Mouse (Mus musculus): ENCODE measurements around the gene Hoxc13. TPM values are rescaled to one million over a fixed set of nuclear protein-coding genes. Genes with fewer than 3 reads are reported as not detected.

Gene Hoxc13
- not detected in 2 replicates for total RNA-seq (2012; rRNA removed)
- polyA plus RNA-seq (2012; ENCODE audit: insufficient read depth in 1 of 2, insufficient read length in 2 of 2, low read depth in 1 of 2, low replicate concordance in 2 of 2, missing spikeins in 1 of 2): not detected

DNA sequence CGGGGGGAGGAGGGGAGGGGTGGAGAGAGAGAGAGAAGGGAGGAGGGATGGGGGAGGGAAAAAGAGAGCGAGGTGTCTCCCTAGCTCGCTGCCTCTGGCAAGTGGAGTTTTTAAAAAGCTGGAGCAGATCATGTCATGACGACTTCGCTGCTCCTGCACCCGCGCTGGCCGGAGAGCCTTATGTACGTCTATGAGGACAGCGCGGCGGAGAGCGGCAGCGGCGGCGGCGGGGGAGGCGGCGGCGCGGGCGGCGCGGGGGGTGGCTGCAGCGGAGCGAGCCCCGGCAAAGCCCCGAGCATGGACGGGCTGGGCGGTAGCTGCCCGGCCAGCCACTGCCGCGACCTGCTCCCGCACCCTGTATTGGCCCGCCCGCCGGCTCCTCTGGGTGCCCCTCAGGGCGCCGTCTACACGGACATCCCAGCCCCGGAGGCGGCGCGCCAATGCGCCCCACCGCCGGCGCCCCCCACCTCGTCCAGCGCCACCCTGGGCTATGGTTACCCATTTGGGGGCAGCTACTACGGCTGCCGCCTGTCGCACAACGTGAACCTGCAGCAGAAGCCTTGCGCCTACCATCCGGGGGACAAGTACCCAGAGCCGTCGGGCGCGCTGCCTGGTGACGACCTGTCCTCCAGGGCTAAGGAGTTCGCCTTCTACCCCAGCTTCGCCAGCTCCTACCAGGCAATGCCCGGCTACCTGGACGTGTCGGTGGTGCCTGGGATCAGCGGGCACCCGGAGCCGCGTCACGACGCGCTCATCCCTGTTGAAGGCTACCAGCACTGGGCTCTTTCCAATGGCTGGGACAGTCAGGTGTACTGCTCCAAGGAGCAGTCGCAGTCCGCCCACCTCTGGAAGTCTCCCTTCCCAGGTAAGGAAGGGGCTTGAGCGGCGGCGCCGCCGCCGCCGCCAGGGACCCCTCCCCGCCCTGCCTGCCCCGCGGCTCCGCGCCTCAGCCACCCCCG, at the start of gene Hoxc13:
Gene Hoxc13, plus strand, starts transcription at position 51 of the 959 bp plus-strand sequence.
- no peaks in the 10 kb centered on the region for H3K9me3 ChIP-seq (replicated peaks; ENCODE audit: insufficient read depth, low read length)
- no peaks in the 10 kb centered on the region for H3K4me1 ChIP-seq (ENCODE audit: control insufficient read depth in 1 of 2, insufficient read depth in 2 of 2, low read length in 2 of 2)
- TF ChIP-seq MYC (IDR thresholded peaks at IDR 0.05; ENCODE audit: low read depth, low read length) (no peak), BHLHE40 (IDR thresholded peaks at IDR 0.05; ENCODE audit: borderline replicate concordance, low read depth, low read length) (no peak), MAX (IDR thresholded peaks at IDR 0.05; ENCODE audit: low read length) (no peak), CTCF (IDR thresholded peaks at IDR 0.05 in 2 of 3, conservative IDR thresholded peaks at IDR 0.05 in 1 of 3; ENCODE audit: control insufficient read depth in 1 of 3, insufficient read depth in 1 of 3, low read depth in 2 of 3, low read length in 3 of 3, poor library complexity in 1 of 3, severe bottlenecking in 1 of 3) (no peak), RAD21 (IDR thresholded peaks at IDR 0.05; ENCODE audit: low read depth, low read length) (no peak), MXI1 (IDR thresholded peaks at IDR 0.05; ENCODE audit: low read depth, low read length) (no peak), ZKSCAN1 (IDR thresholded peaks at IDR 0.05; ENCODE audit: low read depth, low read length) (no peak), E2F4 (IDR thresholded peaks at IDR 0.05; ENCODE audit: borderline replicate concordance, low read depth, low read length) (no peak), ZNF384 (IDR thresholded peaks at IDR 0.05; ENCODE audit: low read depth, low read length) (no peak), KAT2A (conservative IDR thresholded peaks at IDR 0.05; ENCODE audit: low read depth, low read length) (no peak), CHD1 (IDR thresholded peaks at IDR 0.05; ENCODE audit: low read depth, low read length) (no peak), ELF1 (IDR thresholded peaks at IDR 0.05; ENCODE audit: low read depth, low read length) (no peak), TAL1 (IDR thresholded peaks at IDR 0.05; ENCODE audit: low read length) (no peak), POLR2AphosphoS5 (IDR thresholded peaks at IDR 0.05; ENCODE audit: borderline replicate concordance, low read depth, low read length) (no peak)
- no peaks in the 10 kb centered on the region for H3K79me2 ChIP-seq (ENCODE audit: control insufficient read depth, insufficient read depth, low read length, poor library complexity)
- no peaks in the 10 kb centered on the region for H3K36me3 ChIP-seq (ENCODE audit: control insufficient read depth in 1 of 2, insufficient read depth in 2 of 2, low read length in 2 of 2)
- no peak within 1 kb of the TSS for H3K9ac ChIP-seq (ENCODE audit: control insufficient read depth, low read depth, low read length, poor library complexity, severe bottlenecking)
- H3K27ac ChIP-seq (ENCODE audit: control insufficient read depth, low read depth, low read length): no peak within 1 kb of the TSS
- no peak for DNase-seq (ENCODE audit: low read depth, low spot score)
- H3K27me3 ChIP-seq (ENCODE audit: control insufficient read depth in 1 of 2, insufficient read depth in 2 of 2, low read length in 2 of 2): peaks cover 13 to 29% of the 10 kb centered on the region in 2 experiments
- no peak within 1 kb of the TSS for H3K4me3 ChIP-seq (ENCODE audit: control insufficient read depth in 1 of 2, insufficient read depth in 1 of 2, low read depth in 2 of 2, low read length in 2 of 2)

DNA sequence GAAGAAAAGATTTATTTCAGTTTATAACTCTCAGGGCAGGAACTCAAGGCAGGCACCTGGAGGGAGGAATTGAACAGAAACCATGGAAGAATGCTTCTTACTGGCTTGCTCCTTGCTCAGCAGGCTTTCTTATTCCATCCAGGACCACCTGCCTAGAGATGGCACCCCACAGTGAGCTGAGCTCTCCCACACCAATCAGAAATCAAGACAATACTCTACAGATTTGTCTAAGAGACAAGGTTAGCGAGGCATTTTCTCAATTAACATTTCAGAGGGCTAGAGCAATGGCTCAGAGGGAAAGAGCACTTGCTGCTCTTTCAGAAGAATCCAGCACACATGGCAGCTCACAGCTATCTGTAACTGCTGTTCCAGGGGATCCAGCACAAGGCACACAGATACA, 35.1 kb upstream of the Hoxc13 start:
- DNase-seq (ENCODE audit: low read depth, low spot score): no peak
- TF ChIP-seq GATA1 (IDR thresholded peaks at IDR 0.05; ENCODE audit: low read depth, low read length) (no peak), RCOR1 (IDR thresholded peaks at IDR 0.05; ENCODE audit: low read depth, low read length) (no peak), CHD2 (IDR thresholded peaks at IDR 0.05; ENCODE audit: low read length) (no peak), HCFC1 (IDR thresholded peaks at IDR 0.05; ENCODE audit: low read depth, low read length) (no peak), MYB (IDR thresholded peaks at IDR 0.05; ENCODE audit: low read depth, low read length) (no peak), POLR2A (IDR thresholded peaks at IDR 0.05; ENCODE audit: control insufficient read depth in 1 of 2, insufficient read depth in 1 of 2, low read depth in 1 of 2, low read length in 2 of 2, poor library complexity in 1 of 2) (no peak), ZMIZ1 (IDR thresholded peaks at IDR 0.05; ENCODE audit: low read depth, low read length) (no peak), TCF12 (IDR thresholded peaks at IDR 0.05; ENCODE audit: low read depth, low read length) (no peak), CTCF (IDR thresholded peaks at IDR 0.05 in 2 of 3, conservative IDR thresholded peaks at IDR 0.05 in 1 of 3; ENCODE audit: control insufficient read depth in 1 of 3, insufficient read depth in 1 of 3, low read depth in 2 of 3, low read length in 3 of 3, poor library complexity in 1 of 3, severe bottlenecking in 1 of 3) (no peak), POLR2AphosphoS5 (IDR thresholded peaks at IDR 0.05; ENCODE audit: borderline replicate concordance, low read depth, low read length) (no peak), MAFK (IDR thresholded peaks at IDR 0.05; ENCODE audit: borderline replicate concordance, low read depth, low read length) (no peak), CHD1 (IDR thresholded peaks at IDR 0.05; ENCODE audit: low read depth, low read length) (no peak), TAL1 (IDR thresholded peaks at IDR 0.05; ENCODE audit: low read length) (no peak), TBP (IDR thresholded peaks at IDR 0.05; ENCODE audit: low read depth, low read length) (no peak), ZKSCAN1 (IDR thresholded peaks at IDR 0.05; ENCODE audit: low read depth, low read length) (no peak), USF2 (IDR thresholded peaks at IDR 0.05; ENCODE audit: borderline replicate concordance in 1 of 2, insufficient read depth in 1 of 2, low read depth in 1 of 2, low read length in 2 of 2) (no peak), E2F4 (IDR thresholded peaks at IDR 0.05; ENCODE audit: borderline replicate concordance, low read depth, low read length) (no peak), KAT2A (conservative IDR thresholded peaks at IDR 0.05; ENCODE audit: low read depth, low read length) (no peak), MEF2A (IDR thresholded peaks at IDR 0.05; ENCODE audit: extremely low read depth, insufficient replicate concordance, low read depth, low read length, poor library complexity, severe bottlenecking) (no peak)
- Histone ChIP-seq H3K36me3 (ENCODE audit: control insufficient read depth in 1 of 2, insufficient read depth in 2 of 2, low read length in 2 of 2) (no peaks in the 10 kb centered on the region), H3K4me3 (ENCODE audit: control insufficient read depth in 1 of 2, insufficient read depth in 1 of 2, low read depth in 2 of 2, low read length in 2 of 2) (no peak overlapping the region), H3K27me3 (ENCODE audit: control insufficient read depth in 1 of 2, insufficient read depth in 2 of 2, low read length in 2 of 2) (peaks cover 16 to 38% of the 10 kb centered on the region in 2 experiments), H3K27ac (ENCODE audit: control insufficient read depth, low read depth, low read length) (no peak overlapping the region), H3K79me2 (ENCODE audit: control insufficient read depth, insufficient read depth, low read length, poor library complexity) (no peaks in the 10 kb centered on the region), H3K4me1 (ENCODE audit: control insufficient read depth in 1 of 2, insufficient read depth in 2 of 2, low read length in 2 of 2) (no peaks in the 10 kb centered on the region), H3K9ac (ENCODE audit: control insufficient read depth, low read depth, low read length, poor library complexity, severe bottlenecking) (no peak overlapping the region), H3K9me3 (replicated peaks; ENCODE audit: insufficient read depth, low read length) (no peaks in the 10 kb centered on the region)

Measured in MEL (cell line).